Mouse (Mus musculus): ENCODE results near the gene Bmper. TPM values are rescaled to one million over a fixed set of nuclear protein-coding genes. Genes with fewer than 3 reads are reported as not detected.

Gene Bmper
- total RNA-seq, 2 experiments from 2014 or later = 3.2 to 3.3 TPM

GRCm38 (mm10) chr9:23236635-23237279 lies 13.9 kb downstream of the Bmper start:
- no peak for DNase-seq

- DNase-seq = peak; percentile 33
These were observed 16.1 kb downstream of the Bmper start for GRCm38 (mm10) chr9:23239011-23239410.

- DNase-seq = peak; percentile 34
These were observed 20.0 kb downstream of the Bmper start for GRCm38 (mm10) chr9:23242911-23243310.

GRCm38 (mm10) chr9:23243869-23244268 lies 21.0 kb downstream of the Bmper start:
- no peak for DNase-seq

- DNase-seq = no peak
These were observed 23.5 kb downstream of the Bmper start for GRCm38 (mm10) chr9:23246389-23246788.

- peak; percentile 90 for DNase-seq
These were observed 27.1 kb downstream of the Bmper start for GRCm38 (mm10) chr9:23250026-23250425.

GRCm38 (mm10) chr9:23251001-23251400 lies 28.1 kb downstream of the Bmper start:
- no peak for DNase-seq

GRCm38 (mm10) chr9:23253624-23254023 lies 30.7 kb downstream of the Bmper start:
- DNase-seq = no peak

- no peak for DNase-seq
These were observed 31.6 kb downstream of the Bmper start for GRCm38 (mm10) chr9:23254237-23255214.

- DNase-seq = no peak
These were observed 33.0 kb downstream of the Bmper start for GRCm38 (mm10) chr9:23255841-23256240.

- DNase-seq = no peak
These were observed 33.7 kb downstream of the Bmper start for GRCm38 (mm10) chr9:23256576-23256975.

GRCm38 (mm10) chr9:23261834-23262233 lies 39.0 kb downstream of the Bmper start:
- no peak for DNase-seq

- no peak for DNase-seq
These were observed 40.0 kb downstream of the Bmper start for GRCm38 (mm10) chr9:23262851-23263250.

- no peak for DNase-seq
These were observed 41.6 kb downstream of the Bmper start for GRCm38 (mm10) chr9:23264471-23264870.

GRCm38 (mm10) chr9:23268609-23269008 lies 45.7 kb downstream of the Bmper start:
- no peak for DNase-seq

GRCm38 (mm10) chr9:23269087-23269486 lies 46.2 kb downstream of the Bmper start:
- no peak for DNase-seq

GRCm38 (mm10) chr9:23276244-23276643 lies 53.4 kb downstream of the Bmper start:
- no peak for DNase-seq

- DNase-seq = no peak
These were observed 62.1 kb downstream of the Bmper start for GRCm38 (mm10) chr9:23284940-23285460.

- no peak for DNase-seq
These were observed 70.7 kb downstream of the Bmper start for GRCm38 (mm10) chr9:23293574-23293973.

- no peak for DNase-seq
These were observed 72.7 kb downstream of the Bmper start for GRCm38 (mm10) chr9:23295569-23295968.

- DNase-seq = no peak
These were observed 74.8 kb downstream of the Bmper start for GRCm38 (mm10) chr9:23297491-23298170.

GRCm38 (mm10) chr9:23300376-23300775 lies 77.5 kb downstream of the Bmper start:
- DNase-seq = peak; percentile 21

GRCm38 (mm10) chr9:23305681-23306080 lies 82.8 kb downstream of the Bmper start:
- DNase-seq = no peak
